Mouse (Mus musculus) cerebellum, adult 11-12 months (tissue): ENCODE results near the gene Plekha5.
"Not testable (repeated sequence)": the region's sequence is repeated elsewhere in the genome, so short reads cannot be mapped to it uniquely, and the experiment has no call there.

Source experiments
- DNase-seq: peaks from one replicate; pipeline ENCODE4 v3.0.0; 2022

Gene Plekha5

DNA sequence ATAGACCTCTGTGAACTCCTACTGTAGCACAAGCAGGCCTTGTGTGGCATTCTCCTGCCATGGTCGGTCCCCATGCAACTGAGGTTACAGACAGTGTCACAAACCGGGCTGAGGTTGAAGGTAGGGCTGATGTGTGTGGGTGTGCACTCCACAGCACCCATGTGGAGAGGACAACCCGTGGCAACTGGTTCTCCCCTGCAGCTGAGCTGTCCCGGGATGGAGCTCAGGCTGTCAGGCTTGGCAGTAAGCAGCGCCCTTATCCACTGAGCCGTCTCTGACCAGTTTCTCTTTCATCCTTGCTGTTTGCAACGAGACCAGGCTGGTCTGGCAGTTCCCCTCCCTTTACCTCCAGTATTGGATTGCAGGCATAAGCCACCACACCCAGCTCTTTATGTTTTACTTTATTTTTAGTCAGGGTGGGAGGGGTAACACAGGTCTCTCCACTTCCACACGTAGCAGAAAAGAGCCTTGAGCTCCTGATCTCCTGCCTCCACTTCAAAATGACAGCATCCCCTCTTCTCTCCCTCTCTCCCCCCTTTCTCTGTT, 162.9 kb downstream of the Plekha5 start:
- no peak for DNase-seq

- no peak for DNase-seq
These were observed 167.5 kb downstream of the Plekha5 start for GRCm38 (mm10) chr6:140591331-140591730.

DNA sequence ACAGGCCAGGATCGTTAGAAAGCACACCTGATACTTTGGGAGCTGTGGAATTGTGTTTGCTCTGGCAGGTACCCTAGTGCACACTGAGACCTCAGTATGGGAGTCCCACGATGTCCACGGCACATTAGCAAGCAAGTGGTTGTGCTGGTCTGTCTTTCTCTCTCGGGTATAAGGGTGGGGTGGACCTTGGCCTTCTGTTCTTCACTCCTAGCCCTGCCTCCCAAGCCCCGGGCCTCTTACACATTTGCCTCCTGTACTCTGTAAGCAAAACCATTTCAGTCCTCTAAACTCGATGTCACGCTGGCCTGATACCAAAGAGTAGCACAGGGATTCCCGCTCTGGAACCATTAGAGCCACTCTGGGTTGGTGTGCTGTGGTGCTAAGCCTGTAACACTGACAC, 168.9 kb downstream of the Plekha5 start:
- no peak for DNase-seq

- DNase-seq: peak; percentile 66
These were observed 169.7 kb downstream of the Plekha5 start for GRCm38 (mm10) chr6:140593420-140594170.

- not testable (repeated sequence) for DNase-seq
These were observed 171.7 kb downstream of the Plekha5 start for GRCm38 (mm10) chr6:140595551-140595950.

DNA sequence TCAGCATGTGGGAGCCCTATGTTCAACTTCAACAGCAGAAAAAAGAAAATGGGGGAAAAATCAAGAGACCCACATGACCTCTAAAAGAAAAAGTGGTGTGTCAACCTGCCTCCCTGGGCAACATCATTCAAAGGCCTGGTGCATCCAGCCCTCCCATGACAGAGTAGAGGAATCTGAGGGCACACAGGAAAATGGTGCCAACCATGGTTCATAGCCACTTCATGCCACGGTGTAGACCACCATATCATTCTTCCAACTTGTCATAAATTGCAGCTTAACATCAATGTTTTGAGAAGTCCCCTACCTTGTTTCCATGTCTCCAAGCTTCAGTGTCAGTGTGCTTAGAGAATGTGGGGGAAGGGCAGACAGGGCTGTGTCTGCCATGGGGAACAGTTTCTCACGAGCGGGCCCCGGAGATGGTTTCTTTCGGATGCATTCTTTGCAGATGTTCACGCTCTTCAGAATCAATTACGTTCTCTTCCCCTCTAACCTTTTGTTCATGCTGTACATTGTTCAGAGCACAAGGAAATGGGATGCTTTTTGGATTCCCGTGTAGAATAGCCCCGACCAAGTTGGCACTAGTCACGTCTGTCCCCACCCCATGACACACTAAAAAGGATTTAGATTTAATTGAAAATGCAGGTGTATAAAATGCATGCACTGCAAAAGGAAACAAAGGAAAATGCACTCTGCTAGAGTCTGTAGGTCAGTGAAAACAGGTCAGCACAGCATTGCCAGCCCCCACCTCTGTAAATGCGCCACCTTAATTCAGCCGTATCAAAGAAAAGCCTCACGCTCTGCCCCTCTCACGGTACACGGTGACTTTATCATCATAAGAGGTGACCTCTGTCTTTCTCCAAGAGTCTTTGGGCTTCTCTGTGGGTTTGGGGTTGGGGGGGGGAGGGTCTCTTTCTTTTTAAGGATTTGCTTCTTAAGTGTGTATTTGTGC, 173.8 kb downstream of the Plekha5 start:
- DNase-seq: no peak

- no peak for DNase-seq
These were observed 174.7 kb downstream of the Plekha5 start for GRCm38 (mm10) chr6:140598516-140598915.

GRCm38 (mm10) chr6:140599337-140599736, 175.5 kb downstream of the Plekha5 start:
- no peak for DNase-seq

DNA sequence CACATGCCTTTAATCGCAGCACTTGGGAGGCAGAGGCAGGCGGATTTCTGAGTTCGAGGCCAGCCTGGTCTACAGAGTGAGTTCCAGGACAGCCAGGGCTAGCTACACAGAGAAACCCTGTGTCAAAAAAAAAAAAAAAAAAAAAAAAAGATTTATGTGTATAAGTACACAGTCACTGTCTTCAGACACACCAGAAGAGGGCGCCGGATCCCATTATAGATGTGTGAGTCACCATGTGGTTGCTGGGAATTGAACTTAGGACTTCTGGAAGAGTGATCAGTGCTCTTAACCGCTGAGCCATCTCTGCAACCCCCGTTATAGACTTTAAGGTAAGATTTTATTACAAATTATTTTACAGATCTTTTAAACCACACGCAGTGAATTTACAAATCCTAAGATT, 176.8 kb downstream of the Plekha5 start:
- DNase-seq: not testable (repeated sequence)

GRCm38 (mm10) chr6:140601175-140601574, 177.3 kb downstream of the Plekha5 start:
- no peak for DNase-seq

DNA sequence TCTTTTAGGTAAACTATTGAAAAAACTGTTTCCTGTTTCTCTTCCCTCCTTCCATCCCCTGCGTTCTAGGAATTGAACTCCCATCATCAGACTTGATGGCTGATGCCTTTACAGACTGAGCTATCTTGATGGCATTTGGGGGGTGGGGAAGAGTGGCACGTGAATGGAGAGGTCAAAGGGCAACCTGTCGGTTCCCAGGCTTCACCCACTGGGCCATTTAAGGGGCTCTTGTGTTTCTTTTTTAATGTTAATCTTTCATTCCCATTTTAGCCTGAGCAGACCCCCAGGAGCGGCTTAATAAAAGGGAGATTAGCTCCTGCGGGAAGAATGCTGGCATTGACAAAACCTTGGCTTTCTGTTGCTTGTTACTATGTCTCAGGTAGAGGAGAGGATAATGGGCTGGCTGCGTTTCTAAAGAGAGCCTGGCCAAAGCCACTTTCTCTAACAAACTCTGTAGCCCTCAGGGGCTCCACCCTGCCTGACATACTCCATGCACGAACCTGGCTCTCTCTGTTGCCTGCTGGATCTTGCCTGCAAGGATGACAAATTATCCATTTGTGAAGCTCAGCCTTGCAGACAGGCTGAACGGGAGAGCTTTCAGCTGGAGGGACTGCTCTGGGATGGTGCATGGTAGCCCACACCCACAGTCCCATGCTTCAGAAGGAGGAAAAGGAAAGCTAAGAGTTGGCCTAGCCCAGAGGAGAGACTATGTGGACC, 179.5 kb downstream of the Plekha5 start:
- DNase-seq: no peak

- DNase-seq: not testable (repeated sequence)
These were observed 181.3 kb downstream of the Plekha5 start for GRCm38 (mm10) chr6:140605173-140605572.

DNA sequence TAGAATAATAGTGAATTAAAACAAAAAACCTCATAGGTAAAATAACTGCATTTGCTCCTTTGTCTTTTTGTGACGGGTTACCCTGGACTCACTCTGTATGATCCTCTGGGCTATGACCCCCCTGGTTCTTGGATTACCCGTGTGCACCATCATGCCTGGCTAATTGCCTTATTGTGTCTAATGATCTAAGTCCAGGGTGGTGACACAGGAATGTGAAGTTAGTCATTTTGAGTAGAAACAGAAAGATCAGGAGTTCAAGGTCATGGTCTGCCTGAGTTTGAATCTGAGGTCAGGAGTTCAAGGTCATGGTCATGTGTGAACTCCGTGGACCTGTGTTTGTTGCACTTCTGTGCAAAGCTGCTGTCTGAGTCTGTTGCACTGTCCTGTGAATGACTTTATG, 181.9 kb downstream of the Plekha5 start:
- DNase-seq: no peak

GRCm38 (mm10) chr6:140606534-140606933, 182.7 kb downstream of the Plekha5 start:
- no peak for DNase-seq

DNA sequence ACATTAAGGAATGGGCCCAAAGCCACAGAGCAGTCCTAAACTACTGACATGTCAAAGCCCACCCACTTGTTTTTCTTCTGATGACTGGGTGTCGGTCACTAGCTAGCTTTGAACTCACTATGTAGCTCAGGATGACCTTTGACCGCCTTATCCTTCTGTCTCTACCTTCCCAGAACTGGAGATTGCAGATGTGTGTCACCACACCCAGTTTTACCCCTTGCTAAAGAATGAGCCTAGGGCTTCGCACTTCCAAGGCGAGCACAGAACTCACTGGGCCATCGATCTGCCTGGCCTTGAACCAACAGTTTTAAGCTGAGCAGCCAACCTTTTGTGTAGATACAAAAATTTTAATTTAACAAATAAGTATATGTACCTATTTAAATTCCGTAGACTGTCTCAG, 184.8 kb downstream of the Plekha5 start:
- DNase-seq: no peak

- no peak for DNase-seq
These were observed 185.7 kb downstream of the Plekha5 start for GRCm38 (mm10) chr6:140609533-140609932.

- DNase-seq: no peak
These were observed 186.3 kb downstream of the Plekha5 start for GRCm38 (mm10) chr6:140610117-140610516.

GRCm38 (mm10) chr6:140611282-140611681, 187.4 kb downstream of the Plekha5 start:
- DNase-seq: no peak

- DNase-seq: no peak
These were observed 188.1 kb downstream of the Plekha5 start for GRCm38 (mm10) chr6:140611893-140612473.

GRCm38 (mm10) chr6:140613822-140614221, 190.0 kb downstream of the Plekha5 start:
- no peak for DNase-seq

DNA sequence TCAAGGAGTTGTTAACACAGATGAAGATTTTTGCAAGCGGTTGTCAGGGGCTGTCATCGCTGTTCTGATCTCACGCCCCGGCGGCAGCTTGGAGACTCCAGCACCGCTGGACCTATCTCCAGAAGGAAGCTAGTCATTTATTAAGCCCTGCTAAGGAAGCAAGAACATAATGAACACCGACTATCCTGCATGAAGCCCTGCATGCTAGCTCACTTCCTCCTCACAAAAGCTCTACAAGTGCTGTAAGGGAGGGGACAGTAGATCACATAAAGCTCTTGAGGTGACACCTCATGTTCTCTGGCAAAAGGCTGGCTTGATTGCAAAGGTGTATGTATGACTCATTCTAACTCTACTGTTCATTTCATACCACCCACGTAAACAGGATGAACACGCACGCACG, 190.9 kb downstream of the Plekha5 start:
- DNase-seq: no peak

DNA sequence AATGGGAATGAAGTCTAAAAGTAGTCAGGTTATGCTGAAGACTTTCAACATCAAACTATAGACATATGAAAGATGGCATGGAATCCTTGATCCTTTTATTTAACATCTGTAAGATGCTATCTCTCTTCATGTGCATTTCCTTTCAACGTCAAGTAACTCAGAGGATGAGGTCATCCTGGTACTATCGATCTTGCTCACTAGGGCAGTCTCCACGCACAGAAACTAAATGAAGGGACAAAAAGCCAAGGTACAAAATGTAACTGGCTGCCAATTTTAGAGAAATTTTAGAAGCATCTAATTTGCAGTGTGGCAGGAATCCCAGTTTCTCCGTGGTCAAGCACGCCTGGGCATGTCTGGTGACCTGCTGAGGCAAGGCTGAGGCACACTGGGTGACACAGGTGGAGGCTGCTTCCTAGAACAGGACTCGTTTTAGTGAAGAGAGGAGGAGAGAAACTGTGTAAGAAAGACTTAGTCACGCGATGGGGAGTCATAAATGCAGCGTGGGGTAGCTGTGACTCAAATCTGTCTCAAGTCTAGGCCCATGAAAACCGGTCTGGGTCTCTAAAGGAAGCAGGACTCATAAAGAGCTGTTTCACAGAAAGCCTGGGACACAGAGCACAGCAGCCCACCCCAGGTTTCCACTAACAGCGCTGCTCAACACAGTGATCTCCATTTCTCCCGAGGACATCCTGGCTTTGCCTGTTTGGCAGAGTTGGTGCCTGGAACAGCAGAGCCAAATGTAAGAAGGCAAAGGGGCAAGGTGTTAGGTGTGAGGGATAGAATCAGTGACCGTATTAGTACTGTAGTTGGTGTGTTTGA, 196.9 kb downstream of the Plekha5 start:
- no peak for DNase-seq
